Mouse (Mus musculus): ENCODE results near the gene Tnip1. TPM values are rescaled to one million over a fixed set of nuclear protein-coding genes. Genes with fewer than 3 reads are reported as not detected.

Gene Tnip1
- polyA plus RNA-seq (2015; fragmentation: Nextera tagmentation; extraction: Ambion mirVana): 15.4 and 16.4 TPM in 2 replicates

DNA sequence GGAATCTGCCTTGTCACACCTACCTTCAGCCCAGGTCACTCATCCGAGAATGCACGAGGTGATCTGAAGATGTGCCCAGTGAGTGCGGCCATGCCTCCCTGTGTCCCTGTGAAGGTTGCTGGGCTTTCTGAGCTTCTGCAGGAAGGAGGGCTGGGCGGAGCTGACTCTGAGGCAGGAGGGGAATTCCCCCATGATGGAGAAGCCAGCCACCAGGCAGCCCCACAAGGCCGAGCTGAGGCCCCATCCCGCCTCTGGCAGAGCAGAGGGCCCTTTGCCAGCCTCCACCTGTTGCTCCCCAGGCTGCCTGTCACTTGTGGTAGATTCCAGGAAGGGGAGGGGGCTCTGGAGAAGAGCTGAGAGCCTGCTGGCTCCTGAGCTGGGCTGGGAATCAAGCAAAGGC is at the start of gene Tnip1:
TSS of gene Tnip1 (minus strand) at position 108 of the 400 bp plus-strand sequence.
- no peak within 1 kb of the TSS for H3K4me2 ChIP-seq
- 40% methylated on average over 6 of the region's 6 CpGs for WGBS
- ATAC-seq (replicated peaks): no peak
- H3K27ac ChIP-seq: no peak within 1 kb of the TSS
- no peak within 1 kb of the TSS for H3K4me3 ChIP-seq
- H3K9me3 ChIP-seq: no peaks in the 10 kb centered on the region
- H3K4me1 ChIP-seq: no peaks in the 10 kb centered on the region
- no peaks in the 10 kb centered on the region for H3K27me3 ChIP-seq (replicated peaks)
- no peaks in the 10 kb centered on the region for H3K36me3 ChIP-seq (replicated peaks)
- H3K9ac ChIP-seq: no peak within 1 kb of the TSS

DNA sequence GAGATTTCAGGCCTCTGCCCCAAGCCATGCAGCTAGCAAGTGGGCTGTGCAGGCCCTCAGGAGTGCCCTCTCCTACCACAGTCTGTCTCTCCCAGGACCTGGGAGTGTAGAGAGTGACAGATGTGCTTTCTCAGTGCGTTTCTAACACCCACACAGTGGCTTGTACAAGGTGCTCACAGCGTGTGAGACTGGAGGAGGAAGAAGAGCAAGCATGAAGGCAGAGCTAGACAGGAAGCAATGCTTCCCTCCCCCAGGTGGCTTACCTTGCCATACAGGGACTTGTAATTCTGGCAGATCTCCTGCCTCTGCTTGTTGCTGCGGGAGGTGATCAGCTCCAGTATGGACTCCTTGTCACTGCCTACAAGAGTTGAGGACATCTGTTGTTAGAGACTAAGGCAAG is 48.7 kb upstream of the Tnip1 start:
- 91% methylated on average over 3 of the region's 3 CpGs for WGBS
- Histone ChIP-seq H3K36me3 (replicated peaks) (no peaks in the 10 kb centered on the region), H3K4me2 (no peak overlapping the region), H3K27me3 (replicated peaks) (no peaks in the 10 kb centered on the region), H3K4me1 (peaks cover 9% of the 10 kb centered on the region; the same call in 1 of the 2 replicates), H3K4me3 (no peak overlapping the region), H3K27ac (no peak overlapping the region), H3K9ac (no peak overlapping the region), H3K9me3 (no peaks in the 10 kb centered on the region)
- ATAC-seq (replicated peaks): no peak

DNA sequence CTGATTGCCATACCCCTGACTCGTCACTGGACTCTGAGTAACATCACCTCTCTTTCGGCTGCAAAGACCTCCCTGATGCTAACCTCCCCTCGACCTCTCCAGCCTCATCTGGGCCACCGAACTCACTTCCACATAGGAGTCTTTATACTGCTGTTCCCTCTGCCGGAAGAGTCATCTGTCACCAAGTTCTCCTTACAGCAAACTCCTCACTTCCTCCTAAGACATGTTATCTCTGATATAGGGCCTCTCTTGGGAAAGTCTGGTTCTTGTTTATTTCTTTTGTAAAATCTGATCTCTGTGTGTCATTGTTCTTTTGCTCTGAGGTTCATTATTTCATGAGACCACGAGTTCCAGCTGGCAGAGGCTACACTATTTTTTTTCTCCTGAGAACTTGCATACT is 45.5 kb upstream of the Tnip1 start:
- Histone ChIP-seq H3K9ac (no peak overlapping the region), H3K36me3 (replicated peaks) (no peaks in the 10 kb centered on the region), H3K4me1 (no peaks in the 10 kb centered on the region), H3K9me3 (no peaks in the 10 kb centered on the region), H3K27ac (no peak overlapping the region), H3K27me3 (replicated peaks) (no peaks in the 10 kb centered on the region), H3K4me3 (no peak overlapping the region), H3K4me2 (no peak overlapping the region)
- 89% methylated on average over 6 of the region's 6 CpGs for WGBS
- no peak for ATAC-seq (replicated peaks)

DNA sequence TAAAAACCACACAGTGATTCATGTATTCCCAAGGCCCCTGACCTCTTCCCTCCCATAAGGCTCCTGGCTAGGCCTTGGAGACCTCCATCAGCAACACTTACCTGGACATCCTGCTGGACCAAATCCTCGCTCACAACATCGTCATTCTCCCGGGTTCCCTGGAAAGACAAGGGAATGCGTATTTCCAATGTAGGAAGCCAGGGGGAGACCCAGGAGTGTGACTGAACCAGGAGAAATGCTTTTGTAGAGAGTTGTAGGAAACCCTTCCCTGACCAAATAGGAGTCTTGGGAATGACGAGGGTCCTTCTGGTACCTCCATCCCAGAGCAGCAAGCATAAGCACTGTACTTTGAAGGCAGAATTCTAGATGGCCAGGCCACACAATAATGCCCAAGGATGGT is 43.0 kb upstream of the Tnip1 start:
- Histone ChIP-seq H3K36me3 (replicated peaks) (no peaks in the 10 kb centered on the region), H3K4me3 (no peak overlapping the region), H3K4me2 (no peak overlapping the region), H3K9me3 (no peaks in the 10 kb centered on the region), H3K27me3 (replicated peaks) (no peaks in the 10 kb centered on the region), H3K4me1 (no peaks in the 10 kb centered on the region), H3K27ac (no peak overlapping the region), H3K9ac (no peak overlapping the region)
- ATAC-seq (replicated peaks): no peak
- WGBS: 83% methylated on average over 5 of the region's 5 CpGs

DNA sequence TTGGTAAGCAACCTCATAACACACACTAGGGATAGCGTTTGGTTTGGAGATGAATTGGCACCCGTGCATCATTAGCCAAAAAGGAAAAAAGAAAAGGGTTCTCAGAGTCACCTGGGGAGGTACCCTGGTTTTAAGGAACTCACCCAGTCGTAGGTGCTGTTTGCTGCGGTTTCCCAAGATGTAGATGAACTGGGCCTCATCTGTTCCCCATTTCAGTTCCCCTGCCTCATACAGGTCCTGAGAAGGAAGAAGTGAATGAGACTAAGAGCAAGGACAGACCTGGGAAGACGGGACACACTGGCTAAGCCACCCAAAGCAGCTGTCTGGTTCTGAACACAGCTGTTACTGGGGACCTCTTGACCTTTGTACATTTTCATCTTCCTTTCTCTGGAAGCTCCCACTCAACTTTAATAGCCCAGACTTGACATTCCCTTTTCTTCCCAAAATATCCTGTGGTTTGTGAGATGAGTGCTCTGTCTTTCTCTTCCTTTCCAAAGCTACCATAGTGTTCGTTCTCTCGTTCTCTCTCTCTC is 42.3 kb upstream of the Tnip1 start:
- H3K9ac ChIP-seq: no peak overlapping the region
- WGBS: 87% methylated on average over 7 of the region's 7 CpGs
- no peak overlapping the region for H3K4me2 ChIP-seq
- H3K4me1 ChIP-seq: no peaks in the 10 kb centered on the region
- no peaks in the 10 kb centered on the region for H3K9me3 ChIP-seq
- H3K4me3 ChIP-seq: no peak overlapping the region
- no peaks in the 10 kb centered on the region for H3K36me3 ChIP-seq (replicated peaks)
- H3K27me3 ChIP-seq (replicated peaks): no peaks in the 10 kb centered on the region
- no peak for ATAC-seq (replicated peaks)
- H3K27ac ChIP-seq: no peak overlapping the region

DNA sequence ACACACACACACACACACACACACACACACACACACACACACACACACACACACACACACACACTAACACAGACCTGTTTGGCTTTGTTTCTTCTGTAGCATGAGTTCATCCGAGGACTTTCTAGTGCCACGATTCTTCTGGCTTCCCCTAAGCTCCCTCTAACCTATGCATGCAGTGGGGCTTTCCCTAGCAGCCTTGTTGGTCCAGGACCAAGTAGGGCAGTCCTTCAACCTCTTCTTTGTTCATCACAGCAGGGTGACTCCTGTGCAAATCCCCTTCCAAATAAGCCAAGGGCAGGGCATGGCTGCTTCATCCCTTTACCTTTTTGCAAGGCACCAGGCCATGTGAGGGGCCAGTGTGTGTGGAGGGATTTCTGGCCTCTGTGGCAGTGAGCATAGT is 36.0 kb upstream of the Tnip1 start:
- Histone ChIP-seq H3K36me3 (replicated peaks) (no peaks in the 10 kb centered on the region), H3K4me2 (no peak overlapping the region), H3K9me3 (no peaks in the 10 kb centered on the region), H3K4me1 (no peaks in the 10 kb centered on the region), H3K9ac (no peak overlapping the region), H3K27me3 (replicated peaks) (no peaks in the 10 kb centered on the region), H3K27ac (no peak overlapping the region), H3K4me3 (no peak overlapping the region)
- ATAC-seq (replicated peaks): no peak
- WGBS: 42% methylated on average over 2 of the region's 2 CpGs

DNA sequence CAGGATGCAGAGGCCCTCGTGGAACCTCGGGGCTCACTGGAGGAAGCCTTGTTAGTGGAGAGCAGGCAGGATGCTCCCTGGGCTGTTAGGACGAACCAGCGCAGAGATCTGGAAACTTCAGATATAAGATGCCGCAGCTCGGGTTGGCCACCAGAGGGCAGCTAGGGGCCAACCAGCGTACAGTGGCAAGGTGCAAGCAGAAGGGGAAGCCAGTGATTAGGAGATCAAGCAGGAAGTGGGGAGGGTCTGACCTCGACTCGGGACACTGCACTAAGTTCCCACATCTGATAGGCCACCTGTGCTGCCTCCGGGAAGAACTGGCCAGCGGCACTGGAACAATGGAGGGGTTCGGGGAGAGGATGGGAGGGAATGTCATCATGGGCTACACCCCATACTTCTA is 35.6 kb upstream of the Tnip1 start:
- WGBS: 8% methylated on average over 12 of the region's 12 CpGs
- Histone ChIP-seq H3K4me3 (no peak overlapping the region), H3K9me3 (no peaks in the 10 kb centered on the region), H3K27ac (no peak overlapping the region), H3K27me3 (replicated peaks) (no peaks in the 10 kb centered on the region), H3K4me1 (no peaks in the 10 kb centered on the region), H3K4me2 (no peak overlapping the region), H3K9ac (no peak overlapping the region), H3K36me3 (replicated peaks) (no peaks in the 10 kb centered on the region)
- ATAC-seq (replicated peaks): peak; percentile 66

DNA sequence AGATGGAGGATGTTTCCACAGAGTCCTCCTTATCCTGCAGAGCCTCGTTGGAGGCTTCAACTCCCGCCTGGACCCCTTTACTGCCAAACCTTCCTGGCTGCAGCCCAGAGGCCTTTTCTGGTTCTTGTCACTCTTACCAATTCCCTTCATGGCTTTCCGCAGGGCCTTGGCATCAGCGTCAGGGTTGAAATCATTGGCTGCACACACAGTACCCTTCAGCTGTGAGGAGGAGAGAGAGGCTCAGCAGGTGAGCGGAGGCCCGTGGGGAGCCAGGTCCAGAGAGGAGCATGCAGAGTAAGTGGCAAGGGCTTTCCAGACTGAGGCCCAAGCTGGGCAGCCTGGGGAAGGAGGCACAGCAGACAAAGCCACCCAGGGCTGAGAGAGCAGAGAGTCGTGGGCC is 33.5 kb upstream of the Tnip1 start:
- Histone ChIP-seq H3K4me1 (no peaks in the 10 kb centered on the region), H3K9ac (no peak overlapping the region), H3K27ac (no peak overlapping the region), H3K4me3 (no peak overlapping the region), H3K27me3 (replicated peaks) (no peaks in the 10 kb centered on the region), H3K36me3 (replicated peaks) (no peaks in the 10 kb centered on the region), H3K4me2 (no peak overlapping the region), H3K9me3 (no peaks in the 10 kb centered on the region)
- 55% methylated on average over 7 of the region's 7 CpGs for WGBS
- ATAC-seq (replicated peaks): no peak

DNA sequence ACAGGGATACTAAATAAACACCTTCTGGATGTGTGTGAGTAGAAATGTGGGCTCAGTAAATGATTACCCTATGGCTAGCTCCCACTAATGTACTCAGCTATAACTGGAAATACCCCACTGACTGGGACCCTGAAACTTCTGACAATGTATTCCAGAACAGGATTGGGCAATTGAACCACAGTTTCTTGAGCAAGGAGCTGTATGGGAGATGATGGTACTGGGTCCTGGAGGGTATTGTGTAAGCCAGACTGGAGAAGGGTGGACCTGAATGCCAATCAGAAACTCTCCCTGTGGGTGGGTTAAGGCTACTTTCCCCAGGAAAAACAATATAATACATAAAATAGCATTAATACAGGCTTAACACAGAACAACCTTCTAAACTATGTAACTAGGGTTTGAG is 27.2 kb upstream of the Tnip1 start:
- no peaks in the 10 kb centered on the region for H3K9me3 ChIP-seq
- ATAC-seq (replicated peaks): no peak
- H3K9ac ChIP-seq: no peak overlapping the region
- H3K4me1 ChIP-seq: no peaks in the 10 kb centered on the region
- H3K27me3 ChIP-seq (replicated peaks): no peaks in the 10 kb centered on the region
- no peak overlapping the region for H3K4me2 ChIP-seq
- no peak overlapping the region for H3K4me3 ChIP-seq
- H3K36me3 ChIP-seq (replicated peaks): no peaks in the 10 kb centered on the region
- no peak overlapping the region for H3K27ac ChIP-seq

DNA sequence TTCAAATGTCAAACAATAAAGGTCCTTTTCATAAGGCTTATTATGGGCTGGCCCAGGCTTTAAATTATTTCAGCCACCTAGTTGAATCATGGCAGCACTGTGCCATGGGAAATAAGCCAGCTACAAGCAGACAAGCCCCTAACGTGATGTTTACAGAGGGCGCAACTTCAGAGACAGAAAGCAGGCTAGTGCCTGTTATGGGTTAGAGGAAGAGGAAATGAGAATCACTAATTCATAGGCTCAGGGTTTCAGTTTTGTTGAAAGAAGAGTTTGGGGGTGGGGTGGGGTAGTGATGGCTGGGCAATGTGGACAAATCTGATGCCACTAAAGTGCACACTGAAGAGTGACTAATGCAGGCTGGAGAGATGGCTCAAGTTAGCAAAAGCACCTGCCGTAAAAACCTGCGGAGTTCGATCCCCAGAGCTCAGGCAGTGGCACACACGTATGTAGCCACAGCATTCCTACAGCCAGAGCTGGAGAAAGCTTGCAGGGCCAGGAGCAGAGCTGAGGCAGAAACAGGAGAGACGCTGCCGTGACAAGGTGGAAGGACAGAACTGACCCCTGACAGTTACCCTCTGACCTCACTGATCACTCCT is 26.1 kb upstream of the Tnip1 start:
- H3K4me1 ChIP-seq: no peaks in the 10 kb centered on the region
- no peak overlapping the region for H3K4me2 ChIP-seq
- H3K36me3 ChIP-seq (replicated peaks): no peaks in the 10 kb centered on the region
- H3K9me3 ChIP-seq: no peaks in the 10 kb centered on the region
- 84% methylated on average over 8 of the region's 8 CpGs for WGBS
- H3K4me3 ChIP-seq: no peak overlapping the region
- ATAC-seq (replicated peaks): no peak
- no peaks in the 10 kb centered on the region for H3K27me3 ChIP-seq (replicated peaks)
- H3K27ac ChIP-seq: no peak overlapping the region
- H3K9ac ChIP-seq: no peak overlapping the region

DNA sequence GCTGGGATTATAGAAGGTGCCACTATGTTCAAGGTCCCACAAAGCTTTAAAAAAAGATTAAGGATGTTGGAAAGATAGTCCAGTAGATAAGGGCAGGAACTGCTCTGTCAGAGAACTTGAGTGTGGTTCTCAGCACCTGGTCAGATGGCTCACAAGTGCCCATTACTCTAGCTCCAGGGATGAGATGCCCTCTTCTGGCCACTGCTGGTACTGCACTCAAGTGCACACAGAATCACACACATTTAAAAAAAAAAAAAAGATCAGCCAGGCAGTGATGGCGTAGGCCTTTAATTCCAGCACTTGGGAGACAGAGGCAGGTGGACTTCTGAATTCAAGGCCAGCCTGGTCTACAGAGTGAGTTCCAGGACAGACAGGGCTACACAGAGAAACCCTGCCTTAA is 25.3 kb upstream of the Tnip1 start:
- Histone ChIP-seq H3K9ac (no peak overlapping the region), H3K27ac (no peak overlapping the region), H3K4me2 (no peak overlapping the region), H3K9me3 (no peaks in the 10 kb centered on the region), H3K36me3 (replicated peaks) (no peaks in the 10 kb centered on the region), H3K4me3 (no peak overlapping the region), H3K4me1 (no peaks in the 10 kb centered on the region), H3K27me3 (replicated peaks) (no peaks in the 10 kb centered on the region)
- 71% methylated on average over 1 of the region's 1 CpGs for WGBS
- no peak for ATAC-seq (replicated peaks)

DNA sequence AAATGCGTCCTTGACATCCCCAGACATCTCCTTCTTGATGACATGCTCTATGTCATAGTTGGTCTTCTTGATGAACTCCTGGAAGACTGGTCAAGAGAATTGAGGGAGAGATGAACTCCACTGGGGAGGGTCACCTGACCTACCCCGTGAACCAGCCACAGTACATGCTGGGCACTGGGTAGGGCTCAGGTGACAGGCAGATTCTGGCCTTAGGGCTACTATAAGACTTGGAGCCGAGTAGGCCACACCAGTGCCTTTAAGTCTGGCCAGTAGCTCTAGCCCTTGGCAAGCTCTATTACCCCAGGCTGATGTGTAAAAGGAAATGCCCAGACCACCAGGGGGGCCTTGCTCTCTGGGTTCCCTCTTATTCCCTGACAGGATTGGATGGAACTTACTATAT is 22.4 kb upstream of the Tnip1 start:
- H3K27ac ChIP-seq: no peak overlapping the region
- H3K4me1 ChIP-seq: no peaks in the 10 kb centered on the region
- no peak for ATAC-seq (replicated peaks)
- H3K9me3 ChIP-seq: no peaks in the 10 kb centered on the region
- no peak overlapping the region for H3K9ac ChIP-seq
- 84% methylated on average over 3 of the region's 3 CpGs for WGBS
- no peaks in the 10 kb centered on the region for H3K36me3 ChIP-seq (replicated peaks)
- H3K4me2 ChIP-seq: no peak overlapping the region
- H3K27me3 ChIP-seq (replicated peaks): no peaks in the 10 kb centered on the region
- no peak overlapping the region for H3K4me3 ChIP-seq

DNA sequence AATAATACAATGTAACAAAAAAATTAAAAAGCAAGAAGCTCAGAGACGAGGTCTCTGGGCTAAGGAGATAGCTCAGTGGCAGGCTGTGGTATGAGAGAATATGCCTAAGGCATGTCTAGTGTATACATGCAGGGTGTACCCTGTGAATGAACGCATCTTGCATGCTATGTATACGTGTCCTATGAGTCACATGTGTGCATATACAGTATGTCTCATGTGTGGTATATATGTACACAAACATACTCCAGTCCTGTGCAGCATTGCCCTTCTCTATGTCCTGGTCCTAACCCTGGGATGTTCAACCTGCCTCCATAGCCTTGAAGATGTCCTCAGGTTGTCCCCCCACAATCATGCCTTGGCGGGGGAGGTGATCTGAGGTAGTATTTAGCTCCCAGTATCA is 21.9 kb upstream of the Tnip1 start:
- H3K27me3 ChIP-seq (replicated peaks): no peaks in the 10 kb centered on the region

More for the DNA sequence above, 21.9 kb upstream of the Tnip1 start:
- Histone ChIP-seq H3K4me3 (no peak overlapping the region), H3K36me3 (replicated peaks) (no peaks in the 10 kb centered on the region), H3K4me1 (no peaks in the 10 kb centered on the region), H3K27ac (no peak overlapping the region), H3K9me3 (no peaks in the 10 kb centered on the region), H3K9ac (no peak overlapping the region), H3K4me2 (no peak overlapping the region)
- no peak for ATAC-seq (replicated peaks)
- 63% methylated on average over 4 of the region's 4 CpGs for WGBS
